Mouse (Mus musculus): Measurements from ENCODE around the gene Osmr. TPM values are rescaled to one million over a fixed set of nuclear protein-coding genes. Genes with fewer than 3 reads are reported as not detected.
A peak's percentile ranks its signal among the peaks of the same experiment; 100 is the strongest.
"Not testable (repeated sequence)": the region's sequence is repeated elsewhere in the genome, so short reads cannot be mapped to it uniquely, and the experiment has no call there.

Osmr gene
- polyA plus RNA-seq, 1 experiment from 2014 or later, result 1.6 TPM

GRCm38 (mm10) chr15:6857270-6857905 is 17.4 kb downstream of the Osmr start:
- Histone ChIP-seq H3K9ac (ENCODE audit: low read length) (no peak overlapping the region), H3K27ac (ENCODE audit: low read depth) (no peak overlapping the region), H3K36me3 (ENCODE audit: control insufficient read depth, insufficient read depth, low read length) (no peaks in the 10 kb centered on the region), H3K27me3 (replicated peaks; ENCODE audit: control insufficient read depth, insufficient read depth, low read length) (no peaks in the 10 kb centered on the region), H3K4me1 (replicated peaks; ENCODE audit: control insufficient read depth, insufficient read depth, low read length) (peaks cover 10% of the 10 kb centered on the region), H3K9me3 (ENCODE audit: control insufficient read depth, low read length) (no peaks in the 10 kb centered on the region), H3K4me3 (ENCODE audit: low read depth, low read length) (no peak overlapping the region), H3K4me2 (ENCODE audit: low read length) (no peak overlapping the region)
- ATAC-seq (replicated peaks; ENCODE audit: low FRiP score, low TSS enrichment, low read depth), result no peak
- 90% methylated on average over 9 of the region's 9 CpGs for WGBS
- no peak for DNase-seq (ENCODE audit: low spot score)

GRCm38 (mm10) chr15:6849851-6850250 is 24.9 kb downstream of the Osmr start:
- DNase-seq (ENCODE audit: low spot score) (no peak), ATAC-seq (replicated peaks; ENCODE audit: low FRiP score, low TSS enrichment, low read depth) (no peak)
- no peaks in the 10 kb centered on the region for H3K9me3 ChIP-seq (ENCODE audit: control insufficient read depth, low read length)
- H3K4me3 ChIP-seq (ENCODE audit: low read depth, low read length), result no peak overlapping the region
- H3K27ac ChIP-seq (ENCODE audit: low read depth), result no peak overlapping the region
- H3K4me1 ChIP-seq (replicated peaks; ENCODE audit: control insufficient read depth, insufficient read depth, low read length), result no peaks in the 10 kb centered on the region
- H3K9ac ChIP-seq (ENCODE audit: low read length), result no peak overlapping the region
- H3K27me3 ChIP-seq (replicated peaks; ENCODE audit: control insufficient read depth, insufficient read depth, low read length), result no peaks in the 10 kb centered on the region
- WGBS, result 87% methylated on average over 1 of the region's 1 CpGs
- no peaks in the 10 kb centered on the region for H3K36me3 ChIP-seq (ENCODE audit: control insufficient read depth, insufficient read depth, low read length)
- H3K4me2 ChIP-seq (ENCODE audit: low read length), result no peak overlapping the region

GRCm38 (mm10) chr15:6840199-6840598 is 34.6 kb downstream of the Osmr start:
- no peak for ATAC-seq (replicated peaks; ENCODE audit: low FRiP score, low TSS enrichment, low read depth)

GRCm38 (mm10) chr15:6815807-6816206 is 59.0 kb downstream of the Osmr start:
- H3K4me1 ChIP-seq (replicated peaks; ENCODE audit: control insufficient read depth, insufficient read depth, low read length), result no peaks in the 10 kb centered on the region
- WGBS, result 35% methylated on average over 4 of the region's 4 CpGs
- no peak for DNase-seq (ENCODE audit: low spot score)
- no peak overlapping the region for H3K9ac ChIP-seq (ENCODE audit: low read length)
- no peaks in the 10 kb centered on the region for H3K9me3 ChIP-seq (ENCODE audit: control insufficient read depth, low read length)
- 0 out of 2 replicates have a peak, but pooled peaks have one; percentile 50 for ATAC-seq (replicated peaks; ENCODE audit: low FRiP score, low TSS enrichment, low read depth)
- H3K27me3 ChIP-seq (replicated peaks; ENCODE audit: control insufficient read depth, insufficient read depth, low read length), result no peaks in the 10 kb centered on the region
- H3K36me3 ChIP-seq (ENCODE audit: control insufficient read depth, insufficient read depth, low read length), result no peaks in the 10 kb centered on the region
- no peak overlapping the region for H3K4me3 ChIP-seq (ENCODE audit: low read depth, low read length)
- no peak overlapping the region for H3K4me2 ChIP-seq (ENCODE audit: low read length)
- no peak overlapping the region for H3K27ac ChIP-seq (ENCODE audit: low read depth)

More at GRCm38 (mm10) chr15:6840199-6840598, 34.6 kb downstream of the Osmr start:
- Histone ChIP-seq H3K4me2 (ENCODE audit: low read length) (no peak overlapping the region), H3K4me1 (replicated peaks; ENCODE audit: control insufficient read depth, insufficient read depth, low read length) (no peaks in the 10 kb centered on the region), H3K36me3 (ENCODE audit: control insufficient read depth, insufficient read depth, low read length) (no peaks in the 10 kb centered on the region), H3K9ac (ENCODE audit: low read length) (no peak overlapping the region), H3K9me3 (ENCODE audit: control insufficient read depth, low read length) (no peaks in the 10 kb centered on the region), H3K27me3 (replicated peaks; ENCODE audit: control insufficient read depth, insufficient read depth, low read length) (no peaks in the 10 kb centered on the region), H3K4me3 (ENCODE audit: low read depth, low read length) (no peak overlapping the region), H3K27ac (ENCODE audit: low read depth) (no peak overlapping the region)
- 54% methylated on average over 4 of the region's 4 CpGs for WGBS
- DNase-seq (ENCODE audit: low spot score), result no peak

GRCm38 (mm10) chr15:6801212-6801611 is 73.6 kb downstream of the Osmr start:
- H3K4me2 ChIP-seq (ENCODE audit: low read length); ATAC-seq (replicated peaks; ENCODE audit: low FRiP score, low TSS enrichment, low read depth); H3K9me3 ChIP-seq (ENCODE audit: control insufficient read depth, low read length); H3K27me3 ChIP-seq (replicated peaks; ENCODE audit: control insufficient read depth, insufficient read depth, low read length); H3K27ac ChIP-seq (ENCODE audit: low read depth); H3K9ac ChIP-seq (ENCODE audit: low read length); H3K4me3 ChIP-seq (ENCODE audit: low read depth, low read length); DNase-seq (ENCODE audit: low spot score); H3K4me1 ChIP-seq (replicated peaks; ENCODE audit: control insufficient read depth, insufficient read depth, low read length): not testable (repeated sequence)
- WGBS, result 98% methylated on average over 8 of the region's 8 CpGs
- peaks cover 39% of the 10 kb centered on the region for H3K36me3 ChIP-seq (ENCODE audit: control insufficient read depth, insufficient read depth, low read length)

- 84% methylated on average over 7 of the region's 7 CpGs for WGBS
Measured at GRCm38 (mm10) chr15:6792846-6793245, 81.9 kb downstream of the Osmr start.

GRCm38 (mm10) chr15:6791648-6792047 is 83.1 kb downstream of the Osmr start:
- Histone ChIP-seq H3K36me3 (ENCODE audit: control insufficient read depth, insufficient read depth, low read length) (peaks cover 94% of the 10 kb centered on the region), H3K4me3 (ENCODE audit: low read depth, low read length) (no peak overlapping the region), H3K27ac (ENCODE audit: low read depth) (no peak overlapping the region), H3K9ac (ENCODE audit: low read length) (no peak overlapping the region), H3K27me3 (replicated peaks; ENCODE audit: control insufficient read depth, insufficient read depth, low read length) (no peaks in the 10 kb centered on the region), H3K9me3 (ENCODE audit: control insufficient read depth, low read length) (no peaks in the 10 kb centered on the region), H3K4me1 (replicated peaks; ENCODE audit: control insufficient read depth, insufficient read depth, low read length) (no peaks in the 10 kb centered on the region), H3K4me2 (ENCODE audit: low read length) (no peak overlapping the region)
- no peak for ATAC-seq (replicated peaks; ENCODE audit: low FRiP score, low TSS enrichment, low read depth)
- 90% methylated on average over 11 of the region's 11 CpGs for WGBS
- no peak for DNase-seq (ENCODE audit: low spot score)

More at GRCm38 (mm10) chr15:6792846-6793245, 81.9 kb downstream of the Osmr start:
- no peak overlapping the region for H3K4me2 ChIP-seq (ENCODE audit: low read length)
- H3K27ac ChIP-seq (ENCODE audit: low read depth), result no peak overlapping the region
- ATAC-seq (replicated peaks; ENCODE audit: low FRiP score, low TSS enrichment, low read depth) (no peak), DNase-seq (ENCODE audit: low spot score) (no peak)
- no peak overlapping the region for H3K4me3 ChIP-seq (ENCODE audit: low read depth, low read length)
- no peaks in the 10 kb centered on the region for H3K27me3 ChIP-seq (replicated peaks; ENCODE audit: control insufficient read depth, insufficient read depth, low read length)
- no peaks in the 10 kb centered on the region for H3K9me3 ChIP-seq (ENCODE audit: control insufficient read depth, low read length)
- no peak overlapping the region for H3K9ac ChIP-seq (ENCODE audit: low read length)
- H3K4me1 ChIP-seq (replicated peaks; ENCODE audit: control insufficient read depth, insufficient read depth, low read length), result no peaks in the 10 kb centered on the region
- H3K36me3 ChIP-seq (ENCODE audit: control insufficient read depth, insufficient read depth, low read length), result peaks cover 94% of the 10 kb centered on the region

- peaks cover 92% of the 10 kb centered on the region for H3K36me3 ChIP-seq (ENCODE audit: control insufficient read depth, insufficient read depth, low read length)
- ATAC-seq (replicated peaks; ENCODE audit: low FRiP score, low TSS enrichment, low read depth), result no peak
- 89% methylated on average over 7 of the region's 7 CpGs for WGBS
- DNase-seq (ENCODE audit: low spot score), result no peak
- H3K9me3 ChIP-seq (ENCODE audit: control insufficient read depth, low read length), result no peaks in the 10 kb centered on the region
- no peaks in the 10 kb centered on the region for H3K27me3 ChIP-seq (replicated peaks; ENCODE audit: control insufficient read depth, insufficient read depth, low read length)
- H3K9ac ChIP-seq (ENCODE audit: low read length), result no peak overlapping the region
- H3K4me1 ChIP-seq (replicated peaks; ENCODE audit: control insufficient read depth, insufficient read depth, low read length), result no peaks in the 10 kb centered on the region
- H3K4me2 ChIP-seq (ENCODE audit: low read length), result no peak overlapping the region
- no peak overlapping the region for H3K27ac ChIP-seq (ENCODE audit: low read depth)
- H3K4me3 ChIP-seq (ENCODE audit: low read depth, low read length), result no peak overlapping the region
Measured at GRCm38 (mm10) chr15:6790011-6790410, 84.8 kb downstream of the Osmr start.

GRCm38 (mm10) chr15:6787236-6787635 is 87.5 kb downstream of the Osmr start:
- Histone ChIP-seq H3K4me1 (replicated peaks; ENCODE audit: control insufficient read depth, insufficient read depth, low read length) (no peaks in the 10 kb centered on the region), H3K36me3 (ENCODE audit: control insufficient read depth, insufficient read depth, low read length) (peaks cover 89% of the 10 kb centered on the region), H3K27me3 (replicated peaks; ENCODE audit: control insufficient read depth, insufficient read depth, low read length) (no peaks in the 10 kb centered on the region), H3K9ac (ENCODE audit: low read length) (no peak overlapping the region), H3K9me3 (ENCODE audit: control insufficient read depth, low read length) (no peaks in the 10 kb centered on the region), H3K27ac (ENCODE audit: low read depth) (no peak overlapping the region), H3K4me2 (ENCODE audit: low read length) (no peak overlapping the region), H3K4me3 (ENCODE audit: low read depth, low read length) (no peak overlapping the region)
- DNase-seq (ENCODE audit: low spot score) (no peak), ATAC-seq (replicated peaks; ENCODE audit: low FRiP score, low TSS enrichment, low read depth) (no peak)
- 93% methylated on average over 10 of the region's 10 CpGs for WGBS
